Mouse (Mus musculus) liver, adult 2 months (tissue): ENCODE measurements at regions not wholly inside any gene's neighbourhood (a gene's known extent, or its start where the extent isn't known, plus 50 kb on each side); places are given as distances from the start of the nearest gene placed in this dataset.

Experiments
- DNase-seq: peaks from one replicate; pipeline ENCODE4 v3.0.0-alpha.2; 2011; ENCODE audit warnings: low read depth, low spot score; ENCODE audit errors: extremely low read depth
- H3K27ac ChIP-seq: fragments of 200-500 bp; replicated peaks from 2 replicates; pipeline ENCODE4 v1.5.1; 2012; ENCODE audit warnings: low read depth, mild to moderate bottlenecking, control low read depth, inconsistent platforms, low read length; ENCODE audit not compliant: insufficient read depth
- H3K27me3 ChIP-seq: fragments of 200-500 bp; 2 replicates; pipeline ENCODE4 v1.6.1; 2012; ENCODE audit warnings: mild to moderate bottlenecking, moderate library complexity, low read length, inconsistent platforms; ENCODE audit not compliant: control insufficient read depth, insufficient read depth
- H3K36me3 ChIP-seq: fragments of 200-500 bp; 2 replicates; pipeline ENCODE4 v1.6.1; 2012; ENCODE audit warnings: low read length, inconsistent platforms; ENCODE audit not compliant: control insufficient read depth, insufficient read depth
- H3K4me1 ChIP-seq: fragments of 200-500 bp; 2 replicates; pipeline ENCODE4 v1.6.1; 2011; ENCODE audit warnings: low read length; ENCODE audit not compliant: control insufficient read depth, insufficient read depth
- H3K4me3 ChIP-seq: fragments of 200-500 bp; 2 replicates; pipeline ENCODE4 v1.5.1; 2011; ENCODE audit warnings: low read depth, mild to moderate bottlenecking, control low read depth, low read length, moderate library complexity; ENCODE audit not compliant: insufficient read depth
- H3K79me2 ChIP-seq: fragments of 200-500 bp; 2 replicates; pipeline ENCODE4 v1.6.1; 2012; ENCODE audit warnings: inconsistent platforms, mild to moderate bottlenecking, low read length, moderate library complexity; ENCODE audit not compliant: control insufficient read depth, insufficient read depth
- H3K9ac ChIP-seq: fragments of 200-500 bp; 2 replicates; pipeline ENCODE4 v1.6.1; 2012; ENCODE audit warnings: low read depth, mild to moderate bottlenecking, control low read depth, inconsistent platforms, low read length
- CTCF ChIP-seq: fragments of 200-500 bp; IDR thresholded peaks from 2 replicates; pipeline ENCODE4 v1.5.1; 2011; ENCODE audit warnings: low read depth, low read length, control low read depth
- POLR2A ChIP-seq: fragments of 200-500 bp; IDR thresholded peaks from 2 replicates; pipeline ENCODE4 v1.6.1; 2011; ENCODE audit warnings: low read length, control low read depth; ENCODE audit not compliant: insufficient read depth; ENCODE audit errors: extremely low read depth
- WGBS: fragments of 180-500 bp; shearing (Covaris S2); methylation state at CpG from one replicate; pipeline ENCODE4 v1.1.7; 2018; 5-methylcytosine and 5-hydroxymethylcytosine counted together

GRCm38 (mm10) chr3:147943314-147943713 is 1047.0 kb downstream of the Adgrl2 start:
- no peak for TF ChIP-seq CTCF
- TF ChIP-seq POLR2A = no peak
- H3K4me1 ChIP-seq = no peaks in the 10 kb centered on the region
- no peak overlapping the region for H3K27ac ChIP-seq
- WGBS = 66% methylated on average over 4 of the region's 4 CpGs
- no peak overlapping the region for H3K4me3 ChIP-seq
- no peak for DNase-seq
- H3K36me3 ChIP-seq = no peaks in the 10 kb centered on the region
- H3K27me3 ChIP-seq = no peaks in the 10 kb centered on the region
- H3K9ac ChIP-seq = no peak overlapping the region
- no peaks in the 10 kb centered on the region for H3K79me2 ChIP-seq

- Histone ChIP-seq H3K79me2 (no peaks in the 10 kb centered on the region), H3K9ac (no peak overlapping the region), H3K27ac (no peak overlapping the region), H3K4me3 (no peak overlapping the region), H3K27me3 (no peaks in the 10 kb centered on the region), H3K4me1 (no peaks in the 10 kb centered on the region), H3K36me3 (no peaks in the 10 kb centered on the region)
- TF ChIP-seq CTCF = no peak
- TF ChIP-seq POLR2A = no peak
- DNase-seq = no peak
- 68% methylated on average over 6 of the region's 6 CpGs for WGBS
These were observed 1059.5 kb downstream of the Adgrl2 start for GRCm38 (mm10) chr3:147930811-147931251.

GRCm38 (mm10) chr3:147920181-147920580 is 1068.0 kb downstream of the Ttll7 start:
- TF ChIP-seq POLR2A (no peak), CTCF (no peak)
- Histone ChIP-seq H3K79me2 (no peaks in the 10 kb centered on the region), H3K27ac (no peak overlapping the region), H3K4me1 (no peaks in the 10 kb centered on the region), H3K36me3 (no peaks in the 10 kb centered on the region), H3K9ac (no peak overlapping the region), H3K27me3 (no peaks in the 10 kb centered on the region), H3K4me3 (no peak overlapping the region)
- WGBS = 84% methylated on average over 2 of the region's 2 CpGs
- DNase-seq = no peak

- Histone ChIP-seq H3K9ac (no peak overlapping the region), H3K27ac (no peak overlapping the region), H3K4me3 (no peak overlapping the region), H3K36me3 (no peaks in the 10 kb centered on the region), H3K79me2 (no peaks in the 10 kb centered on the region), H3K27me3 (no peaks in the 10 kb centered on the region), H3K4me1 (no peaks in the 10 kb centered on the region)
- TF ChIP-seq POLR2A = no peak
- TF ChIP-seq CTCF = no peak
- WGBS = 92% methylated on average over 3 of the region's 3 CpGs
- no peak for DNase-seq
These were observed 1067.5 kb downstream of the Ttll7 start for GRCm38 (mm10) chr3:147919701-147920100.

GRCm38 (mm10) chr3:147919146-147919545 is 1067.0 kb downstream of the Ttll7 start:
- Histone ChIP-seq H3K4me3 (no peak overlapping the region), H3K27me3 (no peaks in the 10 kb centered on the region), H3K9ac (no peak overlapping the region), H3K4me1 (no peaks in the 10 kb centered on the region), H3K79me2 (no peaks in the 10 kb centered on the region), H3K27ac (no peak overlapping the region), H3K36me3 (no peaks in the 10 kb centered on the region)
- no peak for DNase-seq
- WGBS = 85% methylated on average over 4 of the region's 4 CpGs
- TF ChIP-seq CTCF = no peak
- no peak for TF ChIP-seq POLR2A

- Histone ChIP-seq H3K27ac (no peak overlapping the region), H3K27me3 (no peaks in the 10 kb centered on the region), H3K36me3 (no peaks in the 10 kb centered on the region), H3K79me2 (no peaks in the 10 kb centered on the region), H3K4me3 (no peak overlapping the region), H3K4me1 (no peaks in the 10 kb centered on the region), H3K9ac (no peak overlapping the region)
- 60% methylated on average over 1 of the region's 1 CpGs for WGBS
- TF ChIP-seq CTCF = no peak
- no peak for TF ChIP-seq POLR2A
- no peak for DNase-seq
These were observed 1044.6 kb downstream of the Ttll7 start for GRCm38 (mm10) chr3:147896751-147897150.
